Mouse (Mus musculus) midbrain, embryonic 10.5 days (tissue): ENCODE data around the gene Plpp1. TPM values are rescaled to one million over a fixed set of nuclear protein-coding genes. Genes with fewer than 3 reads are reported as not detected.

Source experiments
- DNase-seq: peaks from one replicate; pipeline ENCODE4 v3.0.0-alpha.2; 2017; ENCODE audit warnings: low spot score
- H3K27ac ChIP-seq: fragments of 300-500 bp; sonication (generic); replicated peaks from 2 replicates; pipeline ENCODE4 v1.5.1; 2016; ENCODE audit warnings: mild to moderate bottlenecking
- H3K27me3 ChIP-seq: fragments of 300-500 bp; sonication (generic); 2 replicates; pipeline ENCODE4 v1.6.1; 2016; ENCODE audit warnings: low read depth, mild to moderate bottlenecking; ENCODE audit not compliant: poor library complexity, severe bottlenecking
- H3K36me3 ChIP-seq: fragments of 300-500 bp; sonication (generic); 2 replicates; pipeline ENCODE4 v1.6.1; 2016; ENCODE audit warnings: mild to moderate bottlenecking, moderate library complexity
- H3K4me1 ChIP-seq: fragments of 300-500 bp; sonication (generic); 2 replicates; pipeline ENCODE4 v1.6.1; 2016
- H3K4me3 ChIP-seq: fragments of 300-500 bp; sonication (generic); 2 replicates; pipeline ENCODE4 v1.5.1; 2016; ENCODE audit warnings: mild to moderate bottlenecking, moderate library complexity
- H3K9me3 ChIP-seq: fragments of 300-500 bp; sonication (generic); replicated peaks from 2 replicates; pipeline ENCODE4 v1.6.1; 2016; ENCODE audit warnings: mild to moderate bottlenecking
- WGBS: fragments of 180-500 bp; shearing (Covaris S2); methylation state at CpG from one replicate; pipeline ENCODE4 v1.1.7; 2016; 5-methylcytosine and 5-hydroxymethylcytosine counted together
- polyA plus RNA-seq: library from polyadenylated mRNA; unstranded; fragments of >200 nt; fragmentation: Nextera tagmentation; extraction: Ambion mirVana; gene quantifications from 2 replicates; pipeline ENCODE4 v1.2.1, GENCODE M21; 2016

Gene Plpp1
- polyA plus RNA-seq, 1 experiment from 2014 or later = 22.3 TPM

GRCm38 (mm10) chr13:112909663-112910062, 109.1 kb downstream of the Plpp1 start:
- H3K36me3 ChIP-seq = peaks cover 92% of the 10 kb centered on the region
- no peak overlapping the region for H3K4me3 ChIP-seq
- H3K4me1 ChIP-seq = no peaks in the 10 kb centered on the region
- no peak overlapping the region for H3K27ac ChIP-seq
- no peak for DNase-seq
- H3K27me3 ChIP-seq = no peaks in the 10 kb centered on the region
- WGBS = 77% methylated on average over 4 of the region's 4 CpGs
- no peaks in the 10 kb centered on the region for H3K9me3 ChIP-seq

GRCm38 (mm10) chr13:112910434-112910833, 109.8 kb downstream of the Plpp1 start:
- no peak for DNase-seq
- no peaks in the 10 kb centered on the region for H3K27me3 ChIP-seq
- no peaks in the 10 kb centered on the region for H3K4me1 ChIP-seq
- H3K36me3 ChIP-seq = peaks cover 91% of the 10 kb centered on the region
- 88% methylated on average over 4 of the region's 4 CpGs for WGBS
- no peak overlapping the region for H3K4me3 ChIP-seq
- no peaks in the 10 kb centered on the region for H3K9me3 ChIP-seq
- no peak overlapping the region for H3K27ac ChIP-seq

Other genes starting within 250 kb of the Plpp1 start
- not detected in 2 replicates for gene Il31ra, start 206.4 kb upstream of the Plpp1 start, polyA plus RNA-seq
- 0.52 and 0.56 TPM in 2 replicates for gene Ddx4, start 148.3 kb upstream of the Plpp1 start, polyA plus RNA-seq
- gene Slc38a9, start 140.0 kb upstream of the Plpp1 start, polyA plus RNA-seq = 15.5 and 19.7 TPM in 2 replicates
- gene Mtrex, start 126.6 kb downstream of the Plpp1 start, polyA plus RNA-seq = 94.7 and 98.2 TPM in 2 replicates
- 32.5 and 34.1 TPM in 2 replicates for gene Dhx29, start 126.7 kb downstream of the Plpp1 start, polyA plus RNA-seq
- gene Ccno, start 187.0 kb downstream of the Plpp1 start, polyA plus RNA-seq = 0.21 and 0.79 TPM in 2 replicates
- gene Mcidas, start 193.1 kb downstream of the Plpp1 start, polyA plus RNA-seq = 0.25 TPM in 1 of 2 replicates, not detected in the other
- gene Cdc20b, start 234.3 kb downstream of the Plpp1 start, polyA plus RNA-seq = 0.17 TPM in 1 of 2 replicates, not detected in the other
- 104 and 109 TPM in 2 replicates for gene Gpx8, start 245.6 kb downstream of the Plpp1 start, polyA plus RNA-seq